Mouse (Mus musculus) CH12.LX (cell line): ENCODE results near the gene Aebp2. TPM values are rescaled to one million over a fixed set of nuclear protein-coding genes. Genes with fewer than 3 reads are reported as not detected.

ENCODE experiments used
- DNase-seq: peaks from one replicate; pipeline ENCODE4 v3.0.0-alpha.2; 2013; ENCODE audit errors: extremely low read depth
- H3K27ac ChIP-seq: 2 replicates; pipeline ENCODE4 v1.5.1; 2012; ENCODE audit warnings: low read depth, mild to moderate bottlenecking, control low read depth, moderate library complexity; ENCODE audit not compliant: insufficient read depth
- H3K27me3 ChIP-seq: replicated peaks from 2 replicates; pipeline ENCODE3; 2012; ENCODE audit warnings: inconsistent platforms
- H3K36me3 ChIP-seq, 2 experiments: replicated peaks in 1 of 2; 2 replicates each; pipeline versions ENCODE3 to v1.6.1; 2012; ENCODE audit warnings: inconsistent platforms in 1 of 2, low read length in 1 of 2, mild to moderate bottlenecking in 1 of 2, mixed read lengths in 1 of 2, moderate library complexity in 1 of 2; ENCODE audit not compliant: control insufficient read depth in 1 of 2, insufficient read depth in 1 of 2
- H3K4me1 ChIP-seq, 2 experiments: 2 replicates each; pipeline ENCODE4 v1.6.1; 2012; ENCODE audit warnings: inconsistent platforms in 1 of 2, moderate library complexity in 1 of 2; ENCODE audit not compliant: insufficient read depth in 2 of 2, control insufficient read depth in 1 of 2
- H3K4me2 ChIP-seq: 2 replicates; pipeline ENCODE4 v1.6.1; 2012; ENCODE audit warnings: low read depth, mild to moderate bottlenecking, control low read depth; ENCODE audit not compliant: poor library complexity, insufficient read depth, severe bottlenecking
- H3K4me3 ChIP-seq, 3 experiments: fragments of 150-350 bp in 1 of 3; sonication (generic) in 1 of 3; replicated peaks in 1 of 3; 2 replicates each; pipeline versions ENCODE3 to v1.5.1; 2011 to 2012; ENCODE audit warnings: low read depth in 2 of 3, low read length in 2 of 3, mild to moderate bottlenecking in 2 of 3, moderate library complexity in 2 of 3, control low read depth in 1 of 3, improper control_type of control experiment in 1 of 3, inconsistent platforms in 1 of 3, mixed read lengths in 1 of 3; ENCODE audit not compliant: poor library complexity in 1 of 3
- H3K79me2 ChIP-seq: replicated peaks from 2 replicates; pipeline ENCODE4 v1.6.1; 2012; ENCODE audit warnings: mild to moderate bottlenecking, moderate library complexity; ENCODE audit not compliant: control insufficient read depth, poor library complexity, insufficient read depth, severe bottlenecking; ENCODE audit errors: extremely low read depth
- H3K9ac ChIP-seq: 2 replicates; pipeline ENCODE4 v1.6.1; 2012; ENCODE audit warnings: low read depth, mild to moderate bottlenecking, control low read depth, moderate library complexity; ENCODE audit not compliant: insufficient read depth
- H3K9me3 ChIP-seq: replicated peaks from 2 replicates; pipeline ENCODE3; 2012; ENCODE audit warnings: low read length, inconsistent platforms, mixed read lengths
- CHD1 ChIP-seq: IDR thresholded peaks from 2 replicates; pipeline ENCODE4 v1.6.1; 2012; ENCODE audit warnings: low read depth, low read length, improper control_type of control experiment, inconsistent platforms
- CHD2 ChIP-seq: IDR thresholded peaks from 2 replicates; pipeline ENCODE4 v1.6.1; 2011; ENCODE audit warnings: low read length, improper control_type of control experiment
- CTCF ChIP-seq, 2 experiments: IDR thresholded peaks in 1 of 2; conservative IDR thresholded peaks in 1 of 2; 2 replicates each; pipeline ENCODE4 v1.5.1; 2011 to 2012; ENCODE audit warnings: low read depth in 2 of 2, low read length in 2 of 2, improper control_type of control experiment in 1 of 2, inconsistent platforms in 1 of 2, mild to moderate bottlenecking in 1 of 2, moderate library complexity in 1 of 2
- ELF1 ChIP-seq: IDR thresholded peaks from 2 replicates; pipeline ENCODE4 v1.6.1; 2014; ENCODE audit warnings: low read depth, mild to moderate bottlenecking, inconsistent platforms, low read length, improper control_type of control experiment
- GABPA ChIP-seq: IDR thresholded peaks from 2 replicates; pipeline ENCODE4 v1.6.1; 2012; ENCODE audit warnings: low read depth, low read length, improper control_type of control experiment, inconsistent platforms; ENCODE audit not compliant: insufficient replicate concordance
- IRF4 ChIP-seq: IDR thresholded peaks from 2 replicates; pipeline ENCODE4 v1.6.1; 2014; ENCODE audit warnings: low read depth, mild to moderate bottlenecking, inconsistent platforms, low read length, improper control_type of control experiment
- KAT2A ChIP-seq: IDR thresholded peaks from 2 replicates; pipeline ENCODE4 v1.6.1; 2012; ENCODE audit warnings: low read length, improper control_type of control experiment, inconsistent platforms; ENCODE audit not compliant: insufficient replicate concordance
- MAFK ChIP-seq: IDR thresholded peaks from 2 replicates; pipeline ENCODE4 v1.6.1; 2011; ENCODE audit warnings: low read length, improper control_type of control experiment; ENCODE audit not compliant: insufficient replicate concordance
- MAX ChIP-seq: IDR thresholded peaks from 2 replicates; pipeline ENCODE4 v1.6.1; 2011; ENCODE audit warnings: low read length, improper control_type of control experiment
- MXI1 ChIP-seq: IDR thresholded peaks from 2 replicates; pipeline ENCODE4 v1.6.1; 2011; ENCODE audit warnings: mild to moderate bottlenecking, low read depth, low read length, improper control_type of control experiment
- MYC ChIP-seq: IDR thresholded peaks from 2 replicates; pipeline ENCODE4 v1.6.1; 2011; ENCODE audit warnings: low read depth, mild to moderate bottlenecking, improper control_type of control experiment, low read length
- POLR2AphosphoS2 ChIP-seq: IDR thresholded peaks from 2 replicates; pipeline ENCODE4 v1.6.1; 2011; ENCODE audit warnings: low read depth, low read length, improper control_type of control experiment
- TBP ChIP-seq: conservative IDR thresholded peaks from 2 replicates; pipeline ENCODE4 v1.6.1; 2011; ENCODE audit warnings: low read depth, low read length, improper control_type of control experiment
- TCF12 ChIP-seq: IDR thresholded peaks from 2 replicates; pipeline ENCODE4 v1.6.1; 2014; ENCODE audit warnings: low read depth, mild to moderate bottlenecking, inconsistent platforms, low read length, improper control_type of control experiment
- UBTF ChIP-seq: IDR thresholded peaks from 2 replicates; pipeline ENCODE4 v1.6.1; 2012; ENCODE audit warnings: low read depth, mild to moderate bottlenecking, inconsistent platforms, low read length, improper control_type of control experiment, moderate library complexity
- USF1 ChIP-seq: IDR thresholded peaks from 2 replicates; pipeline ENCODE4 v1.6.1; 2014; ENCODE audit warnings: low read depth, mild to moderate bottlenecking, inconsistent platforms, low read length, improper control_type of control experiment
- ZNF384 ChIP-seq: IDR thresholded peaks from 2 replicates; pipeline ENCODE4 v1.6.1; 2012; ENCODE audit warnings: low read depth, low read length, improper control_type of control experiment, inconsistent platforms
- dilution Hi-C: fragments of 300-500 bp; cut with MboI; formaldehyde crosslinking; loops from 2 replicates; pipeline ENCODE4 v1.14.3; 2020; ENCODE audit warnings: low sequenced_read_pairs; ENCODE audit not compliant: extremely low pct_unique_long_range_greater_than_20kb, extremely low pct_ligation_motif_present
- in situ Hi-C: fragments of 300-500 bp; cut with MboI; formaldehyde crosslinking; loops from 3 replicates; pipeline ENCODE4 v1.14.3; 2019; ENCODE audit warnings: low sequenced_read_pairs, low pct_ligation_motif_present, low pct_unique_long_range_greater_than_20kb, mixed read lengths
- polyA plus RNA-seq: library from polyadenylated mRNA; unstranded; fragments of >175 nt; gene quantifications from 2 replicates; pipeline ENCODE4 v1.2.1, GENCODE M21; 2012; ENCODE audit warnings: low read depth; ENCODE audit not compliant: insufficient read length
- total RNA-seq, 2 experiments: library from RNA; depleted of rRNA; stranded (reverse); fragments of 300-350 nt in 1 of 2; fragments of >200 nt in 1 of 2; gene quantifications; 2 replicates each; pipeline ENCODE4 v1.2.3; 2012 to 2014

Gene Aebp2
- total and polyA plus RNA-seq, 3 experiments: 54.4 to 63.3 (median 59.9) TPM

GRCm38 (mm10) chr6:140636290-140636689, 13.8 kb downstream of the Aebp2 start:
- Histone ChIP-seq H3K27me3 (no peaks in the 10 kb centered on the region), H3K9ac (no peak overlapping the region), H3K4me1 (peaks cover 0 to 3% of the 10 kb centered on the region in 2 experiments; a peak in 1 of 4 replicates), H3K9me3 (no peaks in the 10 kb centered on the region), H3K4me3 (no peak overlapping the region), H3K4me2 (no peak overlapping the region), H3K36me3 (peaks cover 61 to 85% of the 10 kb centered on the region in 2 experiments), H3K79me2 (peaks cover 91% of the 10 kb centered on the region), H3K27ac (no peak overlapping the region)
- in situ Hi-C loops: no loop called here
- dilution Hi-C loops: no loop called here
- no peak for DNase-seq
- no peak for TF ChIP-seq ELF1
- no peak for TF ChIP-seq TCF12
- no peak for TF ChIP-seq MYC
- no peak for TF ChIP-seq GABPA

- no peaks in the 10 kb centered on the region for H3K27me3 ChIP-seq
- H3K9me3 ChIP-seq: no peaks in the 10 kb centered on the region
- no peak for TF ChIP-seq MAX
- no peak for TF ChIP-seq MAFK
- TF ChIP-seq CHD1: no peak
- TF ChIP-seq TBP: no peak
- TF ChIP-seq MXI1: no peak
- TF ChIP-seq ZNF384: no peak
- no peak for TF ChIP-seq USF1
- no peak for TF ChIP-seq MYC
- no peak for TF ChIP-seq IRF4
- TF ChIP-seq KAT2A: no peak
- no peak for TF ChIP-seq CTCF (conservative IDR thresholded peaks at IDR 0.05 in 1 of 2, IDR thresholded peaks at IDR 0.05 in 1 of 2; ENCODE audit: low read depth in 2 of 2, low read length in 2 of 2)
- TF ChIP-seq POLR2AphosphoS2: no peak
- TF ChIP-seq ELF1: no peak
- no peak for TF ChIP-seq UBTF
- TF ChIP-seq CHD2: no peak
- in situ Hi-C loops: no loop called here
- dilution Hi-C loops: no loop called here
- H3K4me1 ChIP-seq: no peaks in the 10 kb centered on the region
- H3K36me3 ChIP-seq: peaks cover 67 to 86% of the 10 kb centered on the region in 2 experiments
- no peak for DNase-seq
- no peak overlapping the region for H3K4me3 ChIP-seq
- H3K79me2 ChIP-seq: peaks cover 67% of the 10 kb centered on the region
- no peak overlapping the region for H3K27ac ChIP-seq
- H3K4me2 ChIP-seq: no peak overlapping the region
- H3K9ac ChIP-seq: no peak overlapping the region
These were observed 19.5 kb downstream of the Aebp2 start for GRCm38 (mm10) chr6:140642010-140642409.
